Mouse (Mus musculus): ENCODE results near the gene Hsf4.

DNA sequence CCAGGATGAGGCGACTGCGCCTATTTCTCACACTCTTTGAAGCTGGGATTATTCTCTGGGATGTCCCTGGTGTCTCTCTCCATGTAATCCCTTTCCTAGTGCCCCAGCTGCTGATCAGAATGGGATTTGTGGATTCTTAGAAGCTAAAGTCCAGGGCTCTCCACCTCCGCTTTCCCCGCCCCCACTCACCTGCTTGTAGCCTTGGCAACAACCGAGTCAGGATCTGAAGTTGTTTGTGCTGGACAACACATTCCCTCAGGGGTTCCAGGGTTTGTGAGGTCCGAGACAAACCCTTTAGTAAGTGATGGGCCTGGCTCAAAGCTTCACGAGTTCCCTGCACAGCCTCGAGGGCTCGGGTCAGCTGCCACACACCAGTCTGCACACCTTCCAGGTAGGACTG, 25.2 kb downstream of the Hsf4 start:
- TF ChIP-seq CTCF (IDR thresholded peaks at IDR 0.05; ENCODE audit: low read depth): no peak
- no peak for TF ChIP-seq EP300 (IDR thresholded peaks at IDR 0.05; ENCODE audit: low read depth)
